Mouse (Mus musculus): ENCODE measurements around the gene Rims4. TPM values are rescaled to one million over a fixed set of nuclear protein-coding genes. Genes with fewer than 3 reads are reported as not detected.

Rims4 gene
- polyA plus RNA-seq, 1 experiment: 33.4 TPM

DNA sequence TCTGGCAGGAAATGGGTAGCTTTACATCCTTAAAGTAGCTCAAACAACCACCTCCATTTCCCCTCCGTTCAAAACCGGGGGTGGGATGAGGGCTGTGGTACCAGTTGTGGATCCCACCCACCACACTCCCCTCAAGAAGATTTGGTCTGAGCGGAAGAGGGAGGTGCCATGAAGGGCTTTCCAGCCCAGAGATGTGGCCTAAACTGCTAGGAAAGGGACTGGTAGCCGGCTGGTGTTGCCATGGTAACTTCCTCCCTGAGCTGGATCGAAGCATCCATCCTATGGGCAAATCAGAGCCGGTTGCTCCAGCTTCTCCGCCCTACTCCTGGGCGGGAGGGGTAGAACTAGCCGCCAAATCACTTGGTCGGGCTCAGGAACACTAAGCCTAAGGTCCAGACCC is 4.4 kb downstream of the Rims4 start:
- peaks cover 7% of the 10 kb centered on the region for H3K4me1 ChIP-seq (ENCODE audit: control insufficient read depth, insufficient read depth, low read length)
- peak overlapping the region; percentile 7 for H3K4me3 ChIP-seq (ENCODE audit: insufficient read depth, low read length)
- peak overlapping the region; percentile 7; the same call in 1 of the 2 replicates for H3K27ac ChIP-seq (ENCODE audit: insufficient read depth, low read length)
- no peak for TF ChIP-seq CTCF (IDR thresholded peaks at IDR 0.05; ENCODE audit: extremely low read depth, insufficient read depth, low read length)
- peak; percentile 68 for TF ChIP-seq POLR2A (IDR thresholded peaks at IDR 0.05; ENCODE audit: extremely low read depth, insufficient read depth, low read length)

DNA sequence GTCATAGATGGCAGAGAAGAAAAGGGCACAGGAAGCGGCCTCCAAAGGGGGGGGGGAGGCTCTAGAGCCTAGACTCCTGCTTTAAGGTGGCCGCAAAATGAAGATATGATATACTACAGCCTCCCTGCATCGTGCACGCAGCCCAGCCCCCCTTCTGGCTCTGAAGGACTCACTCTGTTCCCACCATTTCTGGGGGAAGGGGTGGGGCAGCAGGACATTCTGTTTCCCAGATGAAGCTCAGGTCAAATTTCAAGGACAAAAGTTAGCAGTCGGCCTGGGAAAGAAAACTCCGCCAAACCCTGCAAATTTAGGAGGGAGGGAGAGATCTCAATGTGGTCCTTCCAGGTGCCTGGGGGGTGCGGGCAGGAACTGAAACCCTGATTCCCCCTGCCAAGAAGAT is 4.8 kb downstream of the Rims4 start:
- TF ChIP-seq CTCF (IDR thresholded peaks at IDR 0.05; ENCODE audit: extremely low read depth, insufficient read depth, low read length) (no peak), POLR2A (IDR thresholded peaks at IDR 0.05; ENCODE audit: extremely low read depth, insufficient read depth, low read length) (no peak)
- Histone ChIP-seq H3K27ac (ENCODE audit: insufficient read depth, low read length) (peak overlapping the region; percentile 7; the same call in 1 of the 2 replicates), H3K4me3 (ENCODE audit: insufficient read depth, low read length) (peak overlapping the region; percentile 7; the same call in 1 of the 2 replicates), H3K4me1 (ENCODE audit: control insufficient read depth, insufficient read depth, low read length) (peaks cover 7% of the 10 kb centered on the region)

DNA sequence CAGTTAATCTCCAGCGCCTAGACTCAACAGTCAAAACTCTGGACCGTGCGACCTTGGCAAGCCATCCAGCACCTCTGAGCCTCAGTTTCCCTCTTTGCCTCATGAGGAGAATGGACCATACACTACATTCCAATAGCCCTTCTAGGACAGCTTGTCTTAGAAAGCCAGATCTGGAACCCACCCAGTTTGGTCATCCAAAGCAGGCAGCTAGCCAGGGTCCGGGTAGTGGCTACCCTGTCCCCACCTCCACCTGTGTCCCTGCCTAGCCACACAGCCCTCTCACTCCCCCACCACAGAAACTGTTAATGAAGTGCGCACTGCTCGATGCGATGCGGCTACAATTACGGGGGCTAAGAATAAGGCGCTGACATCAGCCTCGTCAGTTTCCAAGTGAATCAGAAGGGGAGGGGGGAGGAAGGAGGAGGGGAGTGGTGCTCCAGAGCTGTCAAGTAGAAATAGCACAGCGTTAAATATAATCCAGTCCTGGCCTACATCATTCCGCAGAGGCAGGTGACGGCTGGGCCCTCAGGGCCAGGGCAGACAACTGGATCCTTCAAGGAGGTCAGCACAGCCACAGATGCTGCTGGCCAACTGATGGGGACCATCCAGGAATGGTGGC is 6.5 kb downstream of the Rims4 start:
- H3K4me3 ChIP-seq (ENCODE audit: insufficient read depth, low read length): no peak overlapping the region
- H3K27ac ChIP-seq (ENCODE audit: insufficient read depth, low read length): peak overlapping the region; percentile 74
- TF ChIP-seq POLR2A (IDR thresholded peaks at IDR 0.05; ENCODE audit: extremely low read depth, insufficient read depth, low read length) (peak; percentile 32; the same call in 1 of the 2 replicates), CTCF (IDR thresholded peaks at IDR 0.05; ENCODE audit: extremely low read depth, insufficient read depth, low read length) (no peak)
- peaks cover 7% of the 10 kb centered on the region for H3K4me1 ChIP-seq (ENCODE audit: control insufficient read depth, insufficient read depth, low read length)

DNA sequence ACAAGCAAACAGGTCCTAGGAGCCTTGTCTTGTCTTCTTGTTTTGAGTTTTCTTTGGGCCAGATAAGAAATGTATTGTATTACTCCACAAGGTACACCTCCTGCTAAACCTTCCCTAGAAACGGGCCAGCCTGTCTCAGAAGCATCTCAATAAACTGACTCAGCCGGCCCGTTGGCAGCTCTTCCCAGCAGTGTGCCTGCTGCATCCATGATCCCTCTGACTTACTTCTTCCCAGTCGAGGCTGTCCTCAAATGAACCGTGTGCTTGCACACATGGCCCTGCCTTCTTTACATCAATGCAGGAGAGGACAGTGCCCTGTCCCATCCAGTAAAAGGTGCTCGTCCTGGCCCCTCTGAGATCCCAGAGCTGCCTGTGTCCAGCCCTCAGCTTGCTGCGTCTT is 8.9 kb downstream of the Rims4 start:
- TF ChIP-seq POLR2A (IDR thresholded peaks at IDR 0.05; ENCODE audit: extremely low read depth, insufficient read depth, low read length) (no peak), CTCF (IDR thresholded peaks at IDR 0.05; ENCODE audit: extremely low read depth, insufficient read depth, low read length) (no peak)
- H3K4me3 ChIP-seq (ENCODE audit: insufficient read depth, low read length): no peak overlapping the region
- H3K27ac ChIP-seq (ENCODE audit: insufficient read depth, low read length): no peak overlapping the region
- H3K4me1 ChIP-seq (ENCODE audit: control insufficient read depth, insufficient read depth, low read length): peaks cover 7% of the 10 kb centered on the region

DNA sequence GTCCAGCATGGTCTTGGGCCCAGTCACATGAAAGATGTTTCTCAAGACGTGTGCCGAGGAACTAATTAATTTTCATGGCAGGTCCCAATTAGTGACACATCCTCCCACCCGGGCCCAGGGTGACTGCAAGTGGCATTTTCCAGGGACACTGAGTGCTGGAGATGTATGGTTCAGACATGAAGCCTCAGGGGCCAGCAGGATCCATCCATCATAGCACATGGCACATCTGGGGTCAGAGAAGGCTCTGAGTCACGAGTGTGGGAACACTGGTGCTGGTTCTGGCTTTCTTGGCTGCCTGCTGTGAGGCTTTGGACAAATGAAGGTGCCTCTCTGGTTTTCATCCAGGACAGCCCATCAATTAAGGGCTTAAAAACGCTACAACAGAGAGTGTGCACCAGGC is 11.4 kb downstream of the Rims4 start:
- Histone ChIP-seq H3K4me1 (ENCODE audit: control insufficient read depth, insufficient read depth, low read length) (peaks cover 2% of the 10 kb centered on the region), H3K4me3 (ENCODE audit: insufficient read depth, low read length) (no peak overlapping the region), H3K27ac (ENCODE audit: insufficient read depth, low read length) (no peak overlapping the region)
- TF ChIP-seq CTCF (IDR thresholded peaks at IDR 0.05; ENCODE audit: extremely low read depth, insufficient read depth, low read length) (no peak), POLR2A (IDR thresholded peaks at IDR 0.05; ENCODE audit: extremely low read depth, insufficient read depth, low read length) (no peak)

DNA sequence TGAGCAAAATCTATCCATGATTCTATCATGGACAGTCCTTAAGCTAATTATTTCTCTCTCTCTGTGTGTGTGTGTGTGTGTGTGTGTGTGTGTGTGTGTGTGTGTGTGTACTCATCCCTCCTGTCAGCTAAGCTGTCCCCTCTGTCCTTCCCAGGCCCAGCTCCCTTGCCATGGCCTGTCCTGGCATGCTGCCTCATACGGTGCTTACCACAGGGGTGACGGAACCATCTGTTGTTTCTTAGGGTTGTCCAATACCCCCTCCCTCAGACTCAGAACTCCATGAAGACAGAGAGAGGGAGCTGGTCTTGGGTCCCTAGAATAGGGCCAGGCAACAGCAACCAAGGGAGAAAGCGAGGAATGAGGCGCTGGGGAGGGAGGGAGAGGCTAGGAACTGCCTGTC is 14.2 kb downstream of the Rims4 start:
- no peak for TF ChIP-seq CTCF (IDR thresholded peaks at IDR 0.05; ENCODE audit: extremely low read depth, insufficient read depth, low read length)
- TF ChIP-seq POLR2A (IDR thresholded peaks at IDR 0.05; ENCODE audit: extremely low read depth, insufficient read depth, low read length): no peak
- Histone ChIP-seq H3K4me1 (ENCODE audit: control insufficient read depth, insufficient read depth, low read length) (peaks cover 2% of the 10 kb centered on the region; the same call in 1 of the 2 replicates), H3K4me3 (ENCODE audit: insufficient read depth, low read length) (no peak overlapping the region), H3K27ac (ENCODE audit: insufficient read depth, low read length) (no peak overlapping the region)

DNA sequence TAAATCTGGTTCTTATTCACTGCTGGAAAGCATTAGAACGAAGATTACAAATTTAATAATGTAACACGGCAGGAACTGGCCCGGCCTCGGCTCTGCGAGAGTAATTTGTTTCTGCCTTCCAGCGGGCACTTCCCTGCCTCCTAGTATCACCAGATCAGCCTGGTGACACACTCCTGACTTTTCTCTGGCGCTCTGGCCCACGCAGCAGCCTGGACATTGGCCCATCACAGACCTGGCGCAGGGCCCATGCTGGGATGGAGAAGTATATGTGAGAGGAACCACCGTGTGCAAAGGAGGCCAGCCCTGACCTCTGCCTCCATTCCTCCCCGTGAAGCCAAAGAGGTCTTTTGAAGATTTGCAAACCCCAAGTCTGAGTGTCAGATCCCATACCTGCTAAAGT is 15.0 kb downstream of the Rims4 start:
- no peak overlapping the region for H3K27ac ChIP-seq (ENCODE audit: insufficient read depth, low read length)
- no peak overlapping the region for H3K4me3 ChIP-seq (ENCODE audit: insufficient read depth, low read length)
- H3K4me1 ChIP-seq (ENCODE audit: control insufficient read depth, insufficient read depth, low read length): peaks cover 2% of the 10 kb centered on the region; the same call in 1 of the 2 replicates

DNA sequence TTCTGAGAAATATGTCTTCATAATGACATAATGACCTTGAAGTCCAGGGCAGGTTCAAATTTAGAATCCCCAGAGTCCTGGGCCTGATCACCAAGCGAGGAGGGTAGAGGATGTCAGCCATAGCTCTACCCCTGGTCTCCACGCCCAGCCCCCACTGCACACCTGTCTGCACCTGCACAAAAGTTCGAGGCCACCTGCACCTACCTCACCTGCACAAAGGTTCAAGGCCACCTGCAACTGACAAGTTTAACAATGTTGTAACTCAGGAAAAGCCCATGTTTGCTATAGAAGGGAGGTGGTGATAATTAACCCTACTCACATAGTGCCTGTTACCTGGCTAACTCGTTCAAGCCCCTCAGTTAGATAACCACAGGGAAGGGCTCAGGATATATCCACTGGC is 16.0 kb downstream of the Rims4 start:
- Histone ChIP-seq H3K27ac (ENCODE audit: insufficient read depth, low read length) (no peak overlapping the region), H3K4me1 (ENCODE audit: control insufficient read depth, insufficient read depth, low read length) (peaks cover 2% of the 10 kb centered on the region; the same call in 1 of the 2 replicates), H3K4me3 (ENCODE audit: insufficient read depth, low read length) (no peak overlapping the region)
- TF ChIP-seq CTCF (IDR thresholded peaks at IDR 0.05; ENCODE audit: extremely low read depth, insufficient read depth, low read length) (no peak), POLR2A (IDR thresholded peaks at IDR 0.05; ENCODE audit: extremely low read depth, insufficient read depth, low read length) (no peak)

More for the DNA sequence above, 15.0 kb downstream of the Rims4 start:
- TF ChIP-seq POLR2A (IDR thresholded peaks at IDR 0.05; ENCODE audit: extremely low read depth, insufficient read depth, low read length) (no peak), CTCF (IDR thresholded peaks at IDR 0.05; ENCODE audit: extremely low read depth, insufficient read depth, low read length) (no peak)

DNA sequence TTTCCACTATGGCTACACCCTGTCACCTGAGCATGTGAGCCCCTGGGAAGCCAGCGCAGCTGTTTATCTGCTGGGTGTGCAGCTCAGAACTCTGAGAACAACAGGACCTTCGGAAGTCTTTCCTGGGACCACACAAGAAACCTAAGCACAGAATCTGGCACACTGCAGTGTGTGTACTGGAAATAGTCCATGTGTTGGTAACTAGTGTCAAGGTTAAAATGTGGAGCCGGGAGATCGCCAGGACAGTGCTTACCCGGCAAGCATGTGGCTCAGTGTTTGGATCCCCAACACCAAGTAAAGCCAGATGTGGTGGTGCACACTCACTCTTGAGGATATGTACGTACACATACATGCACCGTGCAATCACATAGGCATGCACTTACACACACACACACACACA is 17.4 kb downstream of the Rims4 start:
- Histone ChIP-seq H3K4me1 (ENCODE audit: control insufficient read depth, insufficient read depth, low read length) (peaks cover 2% of the 10 kb centered on the region; the same call in 1 of the 2 replicates), H3K4me3 (ENCODE audit: insufficient read depth, low read length) (no peak overlapping the region), H3K27ac (ENCODE audit: insufficient read depth, low read length) (no peak overlapping the region)
- TF ChIP-seq CTCF (IDR thresholded peaks at IDR 0.05; ENCODE audit: extremely low read depth, insufficient read depth, low read length): no peak
- no peak for TF ChIP-seq POLR2A (IDR thresholded peaks at IDR 0.05; ENCODE audit: extremely low read depth, insufficient read depth, low read length)

DNA sequence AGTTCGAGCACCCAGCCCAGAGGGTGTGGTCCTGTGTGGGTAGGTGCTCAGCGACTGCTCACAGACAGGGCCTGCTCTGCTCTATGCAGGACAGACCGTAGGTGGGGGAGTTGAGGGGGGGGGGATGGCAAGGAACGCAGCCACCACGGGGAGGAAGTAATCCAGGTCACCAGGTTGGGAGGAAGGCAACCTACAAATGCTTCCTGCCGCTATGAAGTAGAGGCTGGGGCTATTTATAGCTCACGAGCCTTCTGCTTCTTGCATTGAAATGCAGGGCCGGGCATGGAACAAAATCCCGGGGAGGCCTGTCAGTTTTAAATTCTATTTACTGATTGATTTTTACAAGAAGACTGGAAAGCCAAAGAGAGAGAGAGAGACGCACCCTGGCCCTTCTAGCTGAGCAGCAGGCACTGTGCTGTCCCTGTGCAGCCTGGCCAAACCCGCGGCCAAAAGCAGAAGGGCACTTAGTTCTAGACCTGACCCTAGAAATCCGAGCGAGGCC is 18.5 kb downstream of the Rims4 start:
- TF ChIP-seq CTCF (IDR thresholded peaks at IDR 0.05; ENCODE audit: extremely low read depth, insufficient read depth, low read length) (no peak), POLR2A (IDR thresholded peaks at IDR 0.05; ENCODE audit: extremely low read depth, insufficient read depth, low read length) (no peak)
- Histone ChIP-seq H3K4me3 (ENCODE audit: insufficient read depth, low read length) (no peak overlapping the region), H3K4me1 (ENCODE audit: control insufficient read depth, insufficient read depth, low read length) (peaks cover 5% of the 10 kb centered on the region; the same call in 1 of the 2 replicates), H3K27ac (ENCODE audit: insufficient read depth, low read length) (no peak overlapping the region)
